ENCODE assay signal across 27 mouse cellular contexts in genomic region chr11:59674013-59674412, GRCm38 (mm10).
"Had no signal": no experiment of that assay in that cellular context is flagged by ENCODE, and none has a peak within 500 bp of the region (broad histone marks: within the 10 kb centered on the region; RNA-seq: fewer than 3 reads in every experiment).

No protein-coding gene starts in this region.

- H3K36me3 ChIP-seq: heart, embryonic 15.5 days; hindbrain, embryonic 15.5 days; liver, embryonic 13.5 days; liver, embryonic 15.5 days had no signal

- H3K4me2 ChIP-seq: heart, embryonic 11.5 days; heart, embryonic 13.5 days; heart, embryonic 15.5 days; hindbrain, embryonic 13.5 days; hindbrain, embryonic 15.5 days; kidney, embryonic 15.5 days; limb, embryonic 12.5 days; liver, embryonic 11.5 days; liver, embryonic 13.5 days; liver, embryonic 15.5 days had no signal

- H3K9ac ChIP-seq: heart, embryonic 13.5 days; heart, embryonic 15.5 days; hindbrain, embryonic 13.5 days; hindbrain, embryonic 15.5 days; kidney, embryonic 15.5 days; limb, embryonic 12.5 days; liver, embryonic 13.5 days; liver, embryonic 15.5 days had no signal

- DNase-seq: gastrocnemius, postnatal 10 days; gastrocnemius, postnatal 25 days; heart, adult 2 months; heart, postnatal 14 days; heart, postnatal 36 days; kidney, adult 11 months; kidney, adult 2 months; kidney, adult 9 months; kidney, postnatal 14 days; kidney, postnatal 36 days; liver; liver, embryonic 13.5 days had no signal

- H3K9me3 ChIP-seq: heart, embryonic 13.5 days; heart, embryonic 15.5 days; hindbrain, embryonic 13.5 days; hindbrain, embryonic 15.5 days; kidney, embryonic 15.5 days; limb, embryonic 10.5 days; limb, embryonic 12.5 days; liver, embryonic 13.5 days; liver, embryonic 15.5 days had no signal

- H3K27ac ChIP-seq: heart, adult 2 months; heart, embryonic 13.5 days; heart, embryonic 15.5 days; hindbrain, embryonic 13.5 days; hindbrain, embryonic 15.5 days; hindbrain, postnatal 0 days; kidney, embryonic 15.5 days; kidney, postnatal 0 days; layer of hippocampus, adult 2 months; left cerebral cortex, adult 2 months; limb, embryonic 10.5 days; limb, embryonic 12.5 days; liver, embryonic 13.5 days; liver, embryonic 15.5 days had no signal

- H3K27me3 ChIP-seq: heart, embryonic 13.5 days; heart, embryonic 15.5 days; hindbrain, embryonic 13.5 days; hindbrain, embryonic 15.5 days; kidney, embryonic 15.5 days; limb, embryonic 12.5 days; liver, embryonic 13.5 days; liver, embryonic 15.5 days had no signal

- ATAC-seq: hindbrain, postnatal 0 days; intestine, embryonic 16.5 days had no signal

- H3K4me3 ChIP-seq: heart, adult 2 months; heart, embryonic 13.5 days; heart, embryonic 15.5 days; hindbrain, embryonic 13.5 days; hindbrain, embryonic 15.5 days; kidney, embryonic 15.5 days; layer of hippocampus, adult 2 months; left cerebral cortex, adult 2 months; limb, embryonic 10.5 days; limb, embryonic 12.5 days; liver, embryonic 13.5 days; liver, embryonic 15.5 days had no signal
